Mouse (Mus musculus) c-Kit-negative CD71-positive TER-119-positive erythroid progenitor cells, embryonic 14.5 days (primary cell): ENCODE results near the gene Ccdc84.
"Not testable (repeated sequence)": the region's sequence is repeated elsewhere in the genome, so short reads cannot be mapped to it uniquely, and the experiment has no call there.

Experiments
- DNase-seq: peaks from one replicate; pipeline ENCODE4 v3.0.0-alpha.2; 2013; ENCODE audit warnings: low read depth, low spot score

Ccdc84 gene

DNA sequence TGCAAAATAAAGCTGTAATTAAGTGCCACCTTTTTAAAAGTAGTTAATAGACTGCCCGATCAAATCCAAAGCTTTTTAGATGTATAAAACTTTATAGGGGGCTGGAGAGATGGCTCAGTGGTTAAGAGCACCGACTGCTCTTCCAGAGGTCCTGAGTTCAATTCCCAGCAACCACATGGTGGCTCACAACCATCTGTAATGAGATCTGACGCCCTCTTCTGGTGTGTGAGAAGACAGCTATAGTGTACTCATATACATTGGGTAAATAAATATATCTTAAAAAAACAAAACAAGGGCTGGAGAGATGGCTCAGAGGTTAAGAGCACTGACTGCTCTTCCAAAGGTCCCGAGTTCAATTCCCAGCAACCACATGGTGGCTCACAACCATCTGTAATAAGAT, 56.4 kb downstream of the Ccdc84 start:
- not testable (repeated sequence) for DNase-seq

DNA sequence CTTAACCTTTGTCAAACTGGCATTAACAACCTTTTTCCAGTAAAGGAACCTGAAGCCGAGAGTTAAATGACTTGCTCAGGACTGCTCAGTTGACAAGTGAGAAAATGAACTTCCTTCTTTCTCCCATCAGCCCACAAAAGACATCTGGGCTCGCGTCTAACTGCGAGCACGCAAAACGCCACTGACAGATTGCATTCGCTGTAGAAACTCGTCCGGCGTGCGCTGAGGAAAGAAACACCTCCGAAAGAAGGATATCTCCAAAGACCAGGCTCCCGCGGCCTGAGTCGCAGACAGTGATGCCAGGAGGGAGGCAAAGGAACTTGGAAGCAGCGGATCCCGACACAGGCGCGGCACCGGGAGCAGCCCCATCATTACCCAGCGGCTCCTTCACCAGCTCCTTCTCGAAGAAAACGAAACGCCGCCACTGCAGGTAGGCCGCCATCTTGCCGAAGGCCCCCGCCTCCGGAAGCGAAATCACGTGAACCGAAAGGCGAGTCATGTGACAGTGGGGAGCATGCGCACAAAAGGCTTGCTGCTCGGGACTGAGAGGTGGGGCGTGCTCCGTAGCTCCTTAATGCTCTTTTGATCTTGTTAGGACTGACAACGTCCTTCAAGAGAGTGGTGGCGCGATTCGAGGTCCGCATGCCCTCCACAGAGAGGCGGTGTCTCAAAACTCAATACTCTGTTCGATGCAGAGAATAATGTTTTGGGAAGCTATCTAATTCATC, 57.0 kb downstream of the Ccdc84 start, which contains the start of gene Vps11:
Gene Vps11 (minus strand): TSS at position 481 of the 728 bp plus-strand sequence.
- peak; percentile 94 for DNase-seq
